Mouse (Mus musculus) thymus, adult 18-20 months (tissue): ENCODE results near the gene Leng1.
A peak's percentile ranks its signal among the peaks of the same experiment; 100 is the strongest.
"Not testable (repeated sequence)": the region's sequence is repeated elsewhere in the genome, so short reads cannot be mapped to it uniquely, and the experiment has no call there.

Experiments used
- DNase-seq, 2 experiments: peaks; one replicate each; pipeline ENCODE4 v3.0.0; 2022; ENCODE audit warnings: mixed read lengths in 2 of 2

The Leng1 gene

GRCm38 (mm10) chr7:3665215-3666114, at the start of gene Leng1:
TSS of gene Leng1 (minus strand) at chr7:3665840.
- DNase-seq, result peak; percentile 90 to 94

- DNase-seq, result no peak
Observed at GRCm38 (mm10) chr7:3715249-3715648, 49.6 kb upstream of the Leng1 start.

GRCm38 (mm10) chr7:3712264-3712942, 46.8 kb upstream of the Leng1 start:
- no peak for DNase-seq

GRCm38 (mm10) chr7:3709000-3709399, 43.4 kb upstream of the Leng1 start:
- no peak for DNase-seq

GRCm38 (mm10) chr7:3708447-3708980, 42.9 kb upstream of the Leng1 start:
- DNase-seq, result not testable (repeated sequence)

GRCm38 (mm10) chr7:3707568-3708413, 42.2 kb upstream of the Leng1 start:
- no peak for DNase-seq

GRCm38 (mm10) chr7:3707027-3707426, 41.4 kb upstream of the Leng1 start:
- DNase-seq, result no peak

- no peak for DNase-seq
Observed at GRCm38 (mm10) chr7:3706343-3706934, 40.8 kb upstream of the Leng1 start.

- no peak for DNase-seq
Observed at GRCm38 (mm10) chr7:3705911-3706310, 40.3 kb upstream of the Leng1 start.

- DNase-seq, result not testable (repeated sequence)
Observed at GRCm38 (mm10) chr7:3705461-3705860, 39.8 kb upstream of the Leng1 start.

- no peak for DNase-seq
Observed at GRCm38 (mm10) chr7:3704475-3704874, 38.8 kb upstream of the Leng1 start.

- peak; percentile 91 to 95 for DNase-seq
Observed at GRCm38 (mm10) chr7:3703879-3704441, 38.3 kb upstream of the Leng1 start, which contains the start of gene Rps9. TSS of gene Rps9 (plus strand) at chr7:3703993.

- DNase-seq, result no peak
Observed at GRCm38 (mm10) chr7:3703148-3703878, 37.7 kb upstream of the Leng1 start.

- DNase-seq, result no peak
Observed at GRCm38 (mm10) chr7:3698471-3698870, 32.8 kb upstream of the Leng1 start.

GRCm38 (mm10) chr7:3694949-3695305, 29.3 kb upstream of the Leng1 start:
- DNase-seq, result not testable (repeated sequence)

- peak; percentile 40 to 63 for DNase-seq
Observed at GRCm38 (mm10) chr7:3694076-3694948, 28.7 kb upstream of the Leng1 start.

GRCm38 (mm10) chr7:3693809-3694075, 28.1 kb upstream of the Leng1 start:
- DNase-seq, result no peak

GRCm38 (mm10) chr7:3692987-3693808, 27.6 kb upstream of the Leng1 start, which contains the start of gene Mboat7:
TSS of gene Mboat7 (minus strand) at chr7:3693523.
- DNase-seq, result peak; percentile 97 to 99

- DNase-seq, result no peak
Observed at GRCm38 (mm10) chr7:3692382-3692986, 26.8 kb upstream of the Leng1 start, which contains the start of gene Tsen34. TSS of gene Tsen34 (plus strand) at chr7:3692863.
